Mouse (Mus musculus) liver, embryonic 14.5 days (tissue): ENCODE results near the gene Hmgb1.

ENCODE experiments used
- CTCF ChIP-seq: IDR thresholded peaks from 2 replicates; pipeline ENCODE4 v1.5.1; 2016; ENCODE audit warnings: antibody characterized with exemption, low read depth, control low read depth
- EP300 ChIP-seq: IDR thresholded peaks from 2 replicates; pipeline ENCODE4 v1.6.1; 2016; ENCODE audit warnings: antibody characterized with exemption, low read depth

DNA sequence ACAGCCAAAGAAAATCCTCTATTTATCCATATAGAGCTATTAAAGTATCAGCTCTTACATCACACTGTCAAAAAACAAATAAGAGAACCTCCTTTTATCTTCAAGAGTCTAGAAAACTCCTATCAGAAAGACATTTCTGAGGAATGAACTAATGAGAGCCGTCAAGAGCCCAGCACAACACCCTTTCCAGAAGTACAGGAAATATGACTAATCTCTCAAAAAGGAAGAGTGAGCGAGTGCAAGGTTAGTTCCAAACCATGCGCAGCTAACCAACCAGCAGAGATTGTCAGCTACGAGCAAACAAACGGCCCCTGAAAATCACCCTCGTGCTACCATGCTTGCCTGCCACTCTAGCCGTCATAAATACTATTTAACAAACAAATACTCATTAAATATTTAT is 21.4 kb downstream of the Hmgb1 start:
- TF ChIP-seq CTCF: no peak
- TF ChIP-seq EP300: no peak
